Mouse (Mus musculus): Measurements from ENCODE around the gene Kifc3. TPM values are rescaled to one million over a fixed set of nuclear protein-coding genes. Genes with fewer than 3 reads are reported as not detected.

Gene Kifc3
- total and polyA plus RNA-seq, 3 experiments = 10.6 to 19.1 TPM; not detected in 1

- Histone ChIP-seq H3K27ac (ENCODE audit: control insufficient read depth, low read depth, low read length) (no peak overlapping the region), H3K4me1 (ENCODE audit: control insufficient read depth in 1 of 2, insufficient read depth in 2 of 2, low read length in 2 of 2) (peaks cover 0 to 16% of the 10 kb centered on the region in 2 experiments), H3K9ac (ENCODE audit: control insufficient read depth, low read depth, low read length, poor library complexity, severe bottlenecking) (no peak overlapping the region), H3K4me3 (ENCODE audit: control insufficient read depth in 1 of 2, insufficient read depth in 1 of 2, low read depth in 2 of 2, low read length in 2 of 2) (no peak overlapping the region), H3K79me2 (ENCODE audit: control insufficient read depth, insufficient read depth, low read length, poor library complexity) (peaks cover 2% of the 10 kb centered on the region; the same call in 1 of the 2 replicates), H3K27me3 (ENCODE audit: control insufficient read depth in 1 of 2, insufficient read depth in 2 of 2, low read length in 2 of 2) (no peaks in the 10 kb centered on the region), H3K36me3 (ENCODE audit: control insufficient read depth in 1 of 2, insufficient read depth in 2 of 2, low read length in 2 of 2) (peaks cover 0 to 5% of the 10 kb centered on the region in 2 experiments; a peak in 1 of 4 replicates), H3K9me3 (replicated peaks; ENCODE audit: insufficient read depth, low read length) (no peaks in the 10 kb centered on the region)
- no peak for DNase-seq (ENCODE audit: low read depth, low spot score)
- TF ChIP-seq EP300 (IDR thresholded peaks at IDR 0.05; ENCODE audit: low read depth in 1 of 2, low read length in 2 of 2) (no peak), ZNF384 (IDR thresholded peaks at IDR 0.05; ENCODE audit: low read depth, low read length) (no peak), SMC3 (IDR thresholded peaks at IDR 0.05; ENCODE audit: low read depth, low read length) (no peak), MAX (IDR thresholded peaks at IDR 0.05; ENCODE audit: low read length) (no peak), CHD1 (IDR thresholded peaks at IDR 0.05; ENCODE audit: low read depth, low read length) (no peak), BHLHE40 (IDR thresholded peaks at IDR 0.05; ENCODE audit: borderline replicate concordance, low read depth, low read length) (no peak), NELFE (IDR thresholded peaks at IDR 0.05; ENCODE audit: low read depth, low read length) (no peak)
Observed at GRCm38 (mm10) chr8:95137641-95138098, 64.9 kb downstream of the Kifc3 start.

GRCm38 (mm10) chr8:95137201-95137600 is 65.4 kb downstream of the Kifc3 start:
- H3K27me3 ChIP-seq (ENCODE audit: control insufficient read depth in 1 of 2, insufficient read depth in 2 of 2, low read length in 2 of 2) = no peaks in the 10 kb centered on the region
- H3K9ac ChIP-seq (ENCODE audit: control insufficient read depth, low read depth, low read length, poor library complexity, severe bottlenecking) = no peak overlapping the region

GRCm38 (mm10) chr8:95136218-95136617 is 66.4 kb downstream of the Kifc3 start:
- Histone ChIP-seq H3K4me3 (ENCODE audit: control insufficient read depth in 1 of 2, insufficient read depth in 1 of 2, low read depth in 2 of 2, low read length in 2 of 2) (no peak overlapping the region), H3K9me3 (replicated peaks; ENCODE audit: insufficient read depth, low read length) (no peaks in the 10 kb centered on the region), H3K9ac (ENCODE audit: control insufficient read depth, low read depth, low read length, poor library complexity, severe bottlenecking) (no peak overlapping the region), H3K4me1 (ENCODE audit: control insufficient read depth in 1 of 2, insufficient read depth in 2 of 2, low read length in 2 of 2) (peaks cover 0 to 12% of the 10 kb centered on the region in 2 experiments), H3K79me2 (ENCODE audit: control insufficient read depth, insufficient read depth, low read length, poor library complexity) (no peaks in the 10 kb centered on the region), H3K27ac (ENCODE audit: control insufficient read depth, low read depth, low read length) (no peak overlapping the region), H3K27me3 (ENCODE audit: control insufficient read depth in 1 of 2, insufficient read depth in 2 of 2, low read length in 2 of 2) (no peaks in the 10 kb centered on the region), H3K36me3 (ENCODE audit: control insufficient read depth in 1 of 2, insufficient read depth in 2 of 2, low read length in 2 of 2) (peaks cover 0 to 2% of the 10 kb centered on the region in 2 experiments; a peak in 1 of 4 replicates)
- no peak for DNase-seq (ENCODE audit: low read depth, low spot score)
- TF ChIP-seq NRF1 (IDR thresholded peaks at IDR 0.05; ENCODE audit: insufficient read depth, low read depth, low read length, poor library complexity, severe bottlenecking) = no peak
- TF ChIP-seq KAT2A (conservative IDR thresholded peaks at IDR 0.05; ENCODE audit: low read depth, low read length) = no peak
- TF ChIP-seq POLR2AphosphoS2 (IDR thresholded peaks at IDR 0.05; ENCODE audit: low read length) = no peak
- no peak for TF ChIP-seq ZNF384 (IDR thresholded peaks at IDR 0.05; ENCODE audit: low read depth, low read length)
- no peak for TF ChIP-seq UBTF (IDR thresholded peaks at IDR 0.05; ENCODE audit: borderline replicate concordance, insufficient read depth, low read depth, low read length)
- no peak for TF ChIP-seq CHD1 (IDR thresholded peaks at IDR 0.05; ENCODE audit: low read depth, low read length)
- no peak for TF ChIP-seq HCFC1 (IDR thresholded peaks at IDR 0.05; ENCODE audit: low read depth, low read length)
- TF ChIP-seq MYC (IDR thresholded peaks at IDR 0.05; ENCODE audit: low read depth, low read length) = no peak

More at GRCm38 (mm10) chr8:95137201-95137600, 65.4 kb downstream of the Kifc3 start:
- peaks cover 0 to 16% of the 10 kb centered on the region in 2 experiments for H3K4me1 ChIP-seq (ENCODE audit: control insufficient read depth in 1 of 2, insufficient read depth in 2 of 2, low read length in 2 of 2)
- no peak overlapping the region for H3K4me3 ChIP-seq (ENCODE audit: control insufficient read depth in 1 of 2, insufficient read depth in 1 of 2, low read depth in 2 of 2, low read length in 2 of 2)
- TF ChIP-seq TAL1 (IDR thresholded peaks at IDR 0.05; ENCODE audit: low read length) = no peak
- no peak for TF ChIP-seq HCFC1 (IDR thresholded peaks at IDR 0.05; ENCODE audit: low read depth, low read length)
- no peak for TF ChIP-seq KAT2A (conservative IDR thresholded peaks at IDR 0.05; ENCODE audit: low read depth, low read length)
- no peak for TF ChIP-seq E2F4 (IDR thresholded peaks at IDR 0.05; ENCODE audit: borderline replicate concordance, low read depth, low read length)
- TF ChIP-seq POLR2A (IDR thresholded peaks at IDR 0.05; ENCODE audit: control insufficient read depth in 1 of 2, insufficient read depth in 1 of 2, low read depth in 1 of 2, low read length in 2 of 2, poor library complexity in 1 of 2) = no peak
- TF ChIP-seq JUND (IDR thresholded peaks at IDR 0.05; ENCODE audit: low read depth, low read length) = no peak
- TF ChIP-seq ZMIZ1 (IDR thresholded peaks at IDR 0.05; ENCODE audit: low read depth, low read length) = no peak
- no peak for TF ChIP-seq SIN3A (IDR thresholded peaks at IDR 0.05; ENCODE audit: low read length)
- TF ChIP-seq GABPA (IDR thresholded peaks at IDR 0.05; ENCODE audit: low read depth, low read length) = no peak
- TF ChIP-seq UBTF (IDR thresholded peaks at IDR 0.05; ENCODE audit: borderline replicate concordance, insufficient read depth, low read depth, low read length) = no peak
- no peak for TF ChIP-seq MAFK (IDR thresholded peaks at IDR 0.05; ENCODE audit: borderline replicate concordance, low read depth, low read length)
- no peak for TF ChIP-seq GATA1 (IDR thresholded peaks at IDR 0.05; ENCODE audit: low read depth, low read length)
- no peak for TF ChIP-seq CHD1 (IDR thresholded peaks at IDR 0.05; ENCODE audit: low read depth, low read length)
- no peak for TF ChIP-seq CHD2 (IDR thresholded peaks at IDR 0.05; ENCODE audit: low read length)
- no peak for TF ChIP-seq POLR2AphosphoS2 (IDR thresholded peaks at IDR 0.05; ENCODE audit: low read length)
- no peak for TF ChIP-seq ELF1 (IDR thresholded peaks at IDR 0.05; ENCODE audit: low read depth, low read length)
- TF ChIP-seq ETS1 (IDR thresholded peaks at IDR 0.05; ENCODE audit: low read depth, low read length) = no peak
- no peak overlapping the region for H3K27ac ChIP-seq (ENCODE audit: control insufficient read depth, low read depth, low read length)
- peaks cover 2% of the 10 kb centered on the region; the same call in 1 of the 2 replicates for H3K79me2 ChIP-seq (ENCODE audit: control insufficient read depth, insufficient read depth, low read length, poor library complexity)
- DNase-seq (ENCODE audit: low read depth, low spot score) = no peak
- H3K9me3 ChIP-seq (replicated peaks; ENCODE audit: insufficient read depth, low read length) = no peaks in the 10 kb centered on the region
- H3K36me3 ChIP-seq (ENCODE audit: control insufficient read depth in 1 of 2, insufficient read depth in 2 of 2, low read length in 2 of 2) = peaks cover 0 to 5% of the 10 kb centered on the region in 2 experiments; a peak in 1 of 4 replicates

Measured in MEL (cell line).